Mouse (Mus musculus) kidney, adult 2 months (tissue): ENCODE measurements around the gene Med31. TPM values are rescaled to one million over a fixed set of nuclear protein-coding genes. Genes with fewer than 3 reads are reported as not detected.

Experiments
- DNase-seq: peaks from one replicate; pipeline ENCODE4 v3.0.0; 2021
- H3K27ac ChIP-seq: fragments of 200-500 bp; 2 replicates; pipeline ENCODE4 v1.5.1; 2012; ENCODE audit warnings: low read depth, low read length, control low read depth, inconsistent platforms; ENCODE audit not compliant: insufficient read depth
- H3K27me3 ChIP-seq: fragments of 200-500 bp; replicated peaks from 2 replicates; pipeline ENCODE4 v1.6.1; 2012; ENCODE audit warnings: mild to moderate bottlenecking, moderate library complexity, low read length, inconsistent platforms; ENCODE audit not compliant: control insufficient read depth, insufficient read depth
- H3K36me3 ChIP-seq: fragments of 200-500 bp; 2 replicates; pipeline ENCODE4 v1.6.1; 2012; ENCODE audit warnings: mild to moderate bottlenecking, moderate library complexity, low read length, inconsistent platforms; ENCODE audit not compliant: control insufficient read depth, insufficient read depth
- H3K4me1 ChIP-seq: fragments of 200-500 bp; 2 replicates; pipeline ENCODE4 v1.6.1; 2011; ENCODE audit warnings: low read length; ENCODE audit not compliant: control insufficient read depth, insufficient read depth
- H3K4me3 ChIP-seq: fragments of 200-500 bp; 2 replicates; pipeline ENCODE4 v1.5.1; 2011; ENCODE audit warnings: mild to moderate bottlenecking, low read depth, low read length, control low read depth; ENCODE audit not compliant: insufficient read depth
- CTCF ChIP-seq: fragments of 200-500 bp; conservative IDR thresholded peaks from 2 replicates; pipeline ENCODE4 v1.5.1; 2011; ENCODE audit warnings: low read depth, mild to moderate bottlenecking, control low read depth, low read length, moderate library complexity, mixed read lengths; ENCODE audit not compliant: insufficient read depth, insufficient read length
- POLR2A ChIP-seq: fragments of 200-500 bp; IDR thresholded peaks from one replicate; pipeline ENCODE4 v1.6.1; 2011; ENCODE audit warnings: low read depth, low read length, control low read depth
- WGBS: fragments of 180-500 bp; shearing (Covaris S2); methylation state at CpG from one replicate; pipeline ENCODE4 v1.1.7; 2018; 5-methylcytosine and 5-hydroxymethylcytosine counted together
- polyA plus RNA-seq: library from polyadenylated mRNA; depleted of rRNA; stranded (reverse); fragments of >200 nt; gene quantifications from 2 replicates; pipeline ENCODE4 v1.2.3, GENCODE M21; 2012; rRNA removed

Med31 gene
- 8.3 and 9.4 TPM in 2 replicates for polyA plus RNA-seq

GRCm38 (mm10) chr11:72215410-72215797 is at the start of gene Med31:
Med31 (minus strand) TSS chr11:72215592.
- no peaks in the 10 kb centered on the region for H3K36me3 ChIP-seq
- TF ChIP-seq CTCF (no peak), POLR2A (no peak)
- WGBS: under 1% methylated on average over 29 of the region's 29 CpGs
- peak within 1 kb of the TSS; percentile 86 for H3K4me3 ChIP-seq
- DNase-seq: peak; percentile 94
- H3K27ac ChIP-seq: peak within 1 kb of the TSS; percentile 57
- no peaks in the 10 kb centered on the region; the same call in 1 of the 2 replicates for H3K4me1 ChIP-seq
- no peaks in the 10 kb centered on the region for H3K27me3 ChIP-seq

- H3K4me1 ChIP-seq: no peaks in the 10 kb centered on the region
- no peaks in the 10 kb centered on the region for H3K27me3 ChIP-seq
- H3K4me3 ChIP-seq: no peak overlapping the region
- DNase-seq: no peak
- 71% methylated on average over 2 of the region's 2 CpGs for WGBS
- H3K27ac ChIP-seq: no peak overlapping the region
- TF ChIP-seq CTCF (no peak), POLR2A (no peak)
- H3K36me3 ChIP-seq: no peaks in the 10 kb centered on the region
Measured at GRCm38 (mm10) chr11:72256441-72256840, 41.0 kb upstream of the Med31 start.

- TF ChIP-seq CTCF (no peak), POLR2A (no peak)
- no peak for DNase-seq
- 96% methylated on average over 4 of the region's 4 CpGs for WGBS
- Histone ChIP-seq H3K27ac (no peak overlapping the region), H3K4me1 (no peaks in the 10 kb centered on the region), H3K27me3 (no peaks in the 10 kb centered on the region), H3K36me3 (no peaks in the 10 kb centered on the region), H3K4me3 (no peak overlapping the region)
Measured at GRCm38 (mm10) chr11:72255629-72256028, 40.2 kb upstream of the Med31 start.

- H3K27me3 ChIP-seq: no peaks in the 10 kb centered on the region
- no peak overlapping the region for H3K27ac ChIP-seq
- H3K4me1 ChIP-seq: no peaks in the 10 kb centered on the region
- TF ChIP-seq POLR2A (no peak), CTCF (no peak)
- no peaks in the 10 kb centered on the region for H3K36me3 ChIP-seq
- DNase-seq: no peak
- no peak overlapping the region for H3K4me3 ChIP-seq
- WGBS: 85% methylated on average over 8 of the region's 8 CpGs
Measured at GRCm38 (mm10) chr11:72245196-72245753, 29.9 kb upstream of the Med31 start.

DNA sequence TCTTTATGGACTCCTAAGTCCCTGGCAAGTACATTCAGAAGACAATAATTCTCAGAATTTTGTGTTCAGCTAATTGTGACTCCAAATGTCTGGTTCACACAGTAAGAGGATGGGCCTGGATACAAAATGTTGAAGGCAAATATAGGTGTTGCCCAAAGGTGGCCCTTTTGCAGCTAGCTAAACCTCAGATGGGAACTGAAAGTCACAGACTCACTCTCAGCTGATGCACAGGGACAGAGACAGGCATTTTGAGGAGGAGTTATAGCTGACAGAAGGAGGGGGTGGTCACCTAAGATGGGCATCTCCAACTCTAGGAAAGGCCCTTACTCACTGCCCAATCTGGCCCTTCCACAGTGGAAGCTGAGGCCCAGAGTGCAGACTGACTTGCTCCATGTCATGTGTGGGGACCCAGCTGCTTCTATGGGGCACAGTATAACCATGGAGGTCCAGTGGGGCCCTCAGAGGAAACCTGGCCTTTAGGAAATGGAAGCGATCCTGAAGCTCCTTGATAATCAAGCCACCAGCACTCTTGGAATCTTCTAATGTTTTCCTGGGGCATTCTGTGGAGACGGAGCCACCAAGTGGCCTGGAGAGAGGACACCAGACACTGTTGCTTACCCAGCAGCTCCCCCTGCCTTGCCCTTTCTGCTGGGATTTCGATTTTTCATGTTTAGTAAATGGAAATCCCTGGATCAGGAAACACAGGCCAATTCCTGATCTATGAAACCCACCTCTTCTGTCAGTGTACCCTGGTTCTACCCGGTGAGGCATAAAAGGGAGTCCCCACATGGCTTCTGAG is 24.9 kb upstream of the Med31 start:
- no peak for DNase-seq
- Histone ChIP-seq H3K27me3 (no peaks in the 10 kb centered on the region), H3K27ac (no peak overlapping the region), H3K4me3 (no peak overlapping the region), H3K4me1 (no peaks in the 10 kb centered on the region), H3K36me3 (no peaks in the 10 kb centered on the region)
- 72% methylated on average over 4 of the region's 4 CpGs for WGBS
- TF ChIP-seq CTCF (no peak), POLR2A (no peak)

- no peak for DNase-seq
- H3K36me3 ChIP-seq: no peaks in the 10 kb centered on the region
- 58% methylated on average over 5 of the region's 5 CpGs for WGBS
- no peak overlapping the region for H3K27ac ChIP-seq
- no peak overlapping the region for H3K4me3 ChIP-seq
- no peaks in the 10 kb centered on the region for H3K27me3 ChIP-seq
- no peaks in the 10 kb centered on the region for H3K4me1 ChIP-seq
- TF ChIP-seq CTCF: no peak
- no peak for TF ChIP-seq POLR2A
Measured at GRCm38 (mm10) chr11:72234013-72234412, 18.6 kb upstream of the Med31 start.

GRCm38 (mm10) chr11:72232991-72233390 is 17.6 kb upstream of the Med31 start:
- TF ChIP-seq POLR2A (no peak), CTCF (no peak)
- WGBS: 21% methylated on average over 1 of the region's 1 CpGs
- no peak for DNase-seq
- Histone ChIP-seq H3K27ac (no peak overlapping the region), H3K27me3 (no peaks in the 10 kb centered on the region), H3K36me3 (no peaks in the 10 kb centered on the region), H3K4me1 (no peaks in the 10 kb centered on the region), H3K4me3 (no peak overlapping the region)
